Mouse (Mus musculus) MEL-GATA-1-ER (cell line): ENCODE measurements around the gene A430078G23Rik.
"Not testable (repeated sequence)": the region's sequence is repeated elsewhere in the genome, so short reads cannot be mapped to it uniquely, and the experiment has no call there.

Experiments used
- DNase-seq: peaks from one replicate; pipeline ENCODE4 v3.0.0-alpha.2; 2012; ENCODE audit warnings: low read depth; ENCODE audit errors: extremely low read depth

The A430078G23Rik gene

GRCm38 (mm10) chr8:3353189-3353810 is at the start of gene A430078G23Rik:
Gene A430078G23Rik (plus strand): TSS chr8:3353415.
- peak; percentile 46 for DNase-seq

- DNase-seq: peak; percentile 50
Measured at GRCm38 (mm10) chr8:3308205-3308800, 44.9 kb upstream of the A430078G23Rik start.

GRCm38 (mm10) chr8:3309636-3310035 is 43.6 kb upstream of the A430078G23Rik start:
- DNase-seq: no peak

- DNase-seq: no peak
Measured at GRCm38 (mm10) chr8:3311482-3311881, 41.7 kb upstream of the A430078G23Rik start.

GRCm38 (mm10) chr8:3313417-3313816 is 39.8 kb upstream of the A430078G23Rik start:
- not testable (repeated sequence) for DNase-seq

GRCm38 (mm10) chr8:3313843-3314242 is 39.4 kb upstream of the A430078G23Rik start:
- no peak for DNase-seq

- no peak for DNase-seq
Measured at GRCm38 (mm10) chr8:3314345-3314744, 38.9 kb upstream of the A430078G23Rik start.

GRCm38 (mm10) chr8:3316585-3316984 is 36.6 kb upstream of the A430078G23Rik start:
- DNase-seq: no peak

GRCm38 (mm10) chr8:3319267-3319666 is 33.9 kb upstream of the A430078G23Rik start:
- DNase-seq: not testable (repeated sequence)

- no peak for DNase-seq
Measured at GRCm38 (mm10) chr8:3324253-3324652, 29.0 kb upstream of the A430078G23Rik start.

- no peak for DNase-seq
Measured at GRCm38 (mm10) chr8:3327056-3327455, 26.2 kb upstream of the A430078G23Rik start.

- DNase-seq: no peak
Measured at GRCm38 (mm10) chr8:3327538-3328245, 25.5 kb upstream of the A430078G23Rik start.

GRCm38 (mm10) chr8:3330662-3331061 is 22.6 kb upstream of the A430078G23Rik start:
- peak; percentile 44 for DNase-seq

- no peak for DNase-seq
Measured at GRCm38 (mm10) chr8:3331692-3332091, 21.5 kb upstream of the A430078G23Rik start.

GRCm38 (mm10) chr8:3335881-3336280 is 17.3 kb upstream of the A430078G23Rik start:
- peak; percentile 22 for DNase-seq

GRCm38 (mm10) chr8:3336658-3337524 is 16.3 kb upstream of the A430078G23Rik start:
- peak; percentile 51 for DNase-seq

- not testable (repeated sequence) for DNase-seq
Measured at GRCm38 (mm10) chr8:3337525-3337824, 15.7 kb upstream of the A430078G23Rik start.

- no peak for DNase-seq
Measured at GRCm38 (mm10) chr8:3337971-3338370, 15.2 kb upstream of the A430078G23Rik start.

GRCm38 (mm10) chr8:3340711-3341110 is 12.5 kb upstream of the A430078G23Rik start:
- DNase-seq: not testable (repeated sequence)

GRCm38 (mm10) chr8:3345337-3345736 is 7.9 kb upstream of the A430078G23Rik start:
- DNase-seq: no peak

- peak; percentile 20 for DNase-seq
Measured at GRCm38 (mm10) chr8:3346691-3347413, 6.4 kb upstream of the A430078G23Rik start.
